Mouse (Mus musculus) thymus, adult 2 months (tissue): Measurements from ENCODE around the gene Sgcg. TPM values are rescaled to one million over a fixed set of nuclear protein-coding genes. Genes with fewer than 3 reads are reported as not detected.

Source experiments
- DNase-seq: peaks from one replicate; pipeline ENCODE4 v3.0.0; 2021
- H3K27ac ChIP-seq: fragments of 200-500 bp; 2 replicates; pipeline ENCODE4 v1.5.1; 2012; ENCODE audit warnings: low read length, control low read depth; ENCODE audit not compliant: control insufficient read depth, insufficient read depth
- H3K27me3 ChIP-seq: fragments of 200-500 bp; 2 replicates; pipeline ENCODE4 v1.6.1; 2012; ENCODE audit warnings: mild to moderate bottlenecking, low read length, moderate library complexity, mixed read lengths; ENCODE audit not compliant: control insufficient read depth, insufficient read depth
- H3K36me3 ChIP-seq: fragments of 200-500 bp; 2 replicates; pipeline ENCODE4 v1.6.1; 2012; ENCODE audit warnings: mild to moderate bottlenecking, low read length, moderate library complexity; ENCODE audit not compliant: control insufficient read depth, insufficient read depth
- H3K4me1 ChIP-seq: fragments of 200-500 bp; replicated peaks from 2 replicates; pipeline ENCODE4 v1.6.1; 2012; ENCODE audit warnings: low read length; ENCODE audit not compliant: control insufficient read depth, insufficient read depth
- H3K4me3 ChIP-seq: fragments of 200-500 bp; 2 replicates; pipeline ENCODE4 v1.5.1; 2012; ENCODE audit warnings: mild to moderate bottlenecking, low read length, control low read depth, moderate library complexity; ENCODE audit not compliant: control insufficient read depth, insufficient read depth
- CTCF ChIP-seq: fragments of 200-500 bp; IDR thresholded peaks from 2 replicates; pipeline ENCODE4 v1.5.1; 2012; ENCODE audit warnings: mild to moderate bottlenecking, control low read depth, low read length, moderate library complexity, borderline replicate concordance; ENCODE audit not compliant: control insufficient read depth, poor library complexity, insufficient read depth; ENCODE audit errors: extremely low read depth
- POLR2A ChIP-seq: fragments of 200-500 bp; IDR thresholded peaks from 2 replicates; pipeline ENCODE4 v1.6.1; 2012; ENCODE audit warnings: mild to moderate bottlenecking, low read length, control low read depth, moderate library complexity; ENCODE audit not compliant: control insufficient read depth, poor library complexity, insufficient read depth; ENCODE audit errors: extremely low read depth
- WGBS: fragments of 180-500 bp; shearing (Covaris S2); methylation state at CpG from one replicate; pipeline ENCODE4 v1.1.7; 2018; 5-methylcytosine and 5-hydroxymethylcytosine counted together
- polyA plus RNA-seq: library from polyadenylated mRNA; depleted of rRNA; stranded (reverse); fragments of >200 nt; gene quantifications from 2 replicates; pipeline ENCODE4 v1.2.3, GENCODE M21; 2012

The Sgcg gene
- polyA plus RNA-seq, 1 experiment, result 3.3 TPM

- no peak overlapping the region for H3K27ac ChIP-seq
- no peak for DNase-seq
- TF ChIP-seq POLR2A (no peak), CTCF (no peak)
- no peaks in the 10 kb centered on the region for H3K27me3 ChIP-seq
- no peaks in the 10 kb centered on the region for H3K4me1 ChIP-seq
- no peak overlapping the region for H3K4me3 ChIP-seq
- 71% methylated on average over 1 of the region's 1 CpGs for WGBS
- no peaks in the 10 kb centered on the region for H3K36me3 ChIP-seq
These were observed 32.1 kb downstream of the Sgcg start for GRCm38 (mm10) chr14:61226151-61226550.

DNA sequence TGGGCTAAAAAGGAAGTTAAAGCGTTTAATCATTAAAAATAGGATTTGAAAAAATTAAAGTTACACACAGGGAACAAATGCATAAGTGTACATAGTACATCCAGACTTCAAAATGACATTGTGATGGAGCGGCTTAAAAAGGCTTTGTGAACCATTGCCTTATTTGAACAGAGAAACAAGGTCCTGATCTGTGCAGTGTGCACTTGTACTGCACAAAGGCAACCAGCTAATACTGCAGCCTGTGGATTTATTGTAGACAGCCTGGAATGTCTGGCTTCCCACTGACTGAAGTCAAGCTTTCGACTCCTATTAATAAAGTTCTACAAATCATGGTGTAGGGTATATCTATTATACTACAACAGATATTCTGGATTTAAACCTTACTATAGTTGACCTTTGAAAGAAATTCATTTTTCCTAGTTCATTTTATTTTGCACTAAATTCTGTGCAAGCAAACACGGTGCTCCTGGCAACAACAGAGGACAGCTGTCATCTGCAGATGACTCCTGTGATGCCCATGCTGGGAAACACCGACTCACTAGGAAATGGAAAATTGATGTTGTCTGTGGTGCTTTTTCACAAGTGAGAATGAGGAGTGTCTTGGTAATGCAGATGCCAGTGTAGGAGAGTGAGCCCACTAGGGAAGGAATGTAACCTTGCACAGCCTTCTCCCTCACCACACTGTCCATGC lies 33.8 kb downstream of the Sgcg start:
- Histone ChIP-seq H3K27me3 (no peaks in the 10 kb centered on the region), H3K27ac (no peak overlapping the region), H3K4me3 (no peak overlapping the region), H3K4me1 (no peaks in the 10 kb centered on the region), H3K36me3 (no peaks in the 10 kb centered on the region)
- DNase-seq, result no peak
- no peak for TF ChIP-seq POLR2A
- no peak for TF ChIP-seq CTCF
- WGBS, result 87% methylated on average over 5 of the region's 5 CpGs

GRCm38 (mm10) chr14:61223740-61224139 lies 34.5 kb downstream of the Sgcg start:
- Histone ChIP-seq H3K4me1 (no peaks in the 10 kb centered on the region), H3K36me3 (no peaks in the 10 kb centered on the region), H3K4me3 (no peak overlapping the region), H3K27ac (no peak overlapping the region), H3K27me3 (no peaks in the 10 kb centered on the region)
- WGBS, result 86% methylated on average over 4 of the region's 4 CpGs
- TF ChIP-seq POLR2A (no peak), CTCF (no peak)
- no peak for DNase-seq

GRCm38 (mm10) chr14:61222506-61222905 lies 35.8 kb downstream of the Sgcg start:
- H3K36me3 ChIP-seq, result no peaks in the 10 kb centered on the region
- no peak for TF ChIP-seq POLR2A
- no peak for TF ChIP-seq CTCF
- WGBS, result 93% methylated on average over 6 of the region's 6 CpGs
- no peak overlapping the region for H3K4me3 ChIP-seq
- no peak for DNase-seq
- H3K27ac ChIP-seq, result no peak overlapping the region
- no peaks in the 10 kb centered on the region for H3K4me1 ChIP-seq
- H3K27me3 ChIP-seq, result no peaks in the 10 kb centered on the region

DNA sequence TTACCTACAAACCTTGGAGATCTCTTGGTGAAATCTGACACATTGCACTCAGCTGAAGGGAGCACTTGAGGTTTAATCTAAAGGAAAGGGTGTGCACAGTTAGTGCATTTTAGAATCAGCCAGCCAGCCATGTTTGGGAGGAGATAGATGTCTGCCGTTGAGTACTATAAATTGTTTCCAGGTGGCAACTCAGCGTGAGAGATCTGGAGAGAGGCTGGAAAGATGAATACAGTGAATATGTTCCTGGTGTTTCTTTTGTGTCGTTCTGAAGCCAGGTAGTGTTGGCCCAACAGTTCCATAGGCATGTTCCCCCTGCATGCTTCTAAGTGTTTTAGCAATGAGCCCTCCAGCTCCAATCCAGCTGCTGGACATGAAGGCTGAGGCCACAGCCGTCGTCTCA lies 37.1 kb downstream of the Sgcg start:
- H3K4me3 ChIP-seq, result no peak overlapping the region
- H3K36me3 ChIP-seq, result no peaks in the 10 kb centered on the region
- no peak overlapping the region for H3K27ac ChIP-seq
- DNase-seq, result no peak
- TF ChIP-seq CTCF, result no peak
- H3K4me1 ChIP-seq, result no peaks in the 10 kb centered on the region
- 95% methylated on average over 5 of the region's 5 CpGs for WGBS
- no peaks in the 10 kb centered on the region for H3K27me3 ChIP-seq

DNA sequence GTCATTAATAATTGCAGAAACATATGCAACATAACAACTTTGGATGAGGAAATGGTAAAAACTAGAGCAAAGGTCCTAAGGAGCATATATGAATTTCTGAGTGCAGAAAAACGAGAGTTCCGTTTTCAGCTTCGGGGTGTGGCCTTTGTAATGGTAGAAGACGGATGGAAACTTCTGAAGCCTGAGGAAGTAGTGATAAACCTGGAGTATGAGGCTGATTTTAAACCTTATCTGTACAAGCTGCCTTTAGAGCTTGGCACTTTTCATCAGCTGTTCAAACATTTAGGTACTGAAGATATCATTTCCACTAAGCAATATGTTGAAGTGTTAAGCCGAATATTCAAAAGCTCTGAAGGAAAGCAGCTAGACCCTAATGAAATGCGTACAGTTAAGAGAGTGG lies 46.5 kb downstream of the Sgcg start:
- H3K27ac ChIP-seq, result no peak overlapping the region
- H3K27me3 ChIP-seq, result no peaks in the 10 kb centered on the region
- no peak for TF ChIP-seq POLR2A
- no peak for TF ChIP-seq CTCF
- WGBS, result over 99% methylated on average over 6 of the region's 6 CpGs
- no peaks in the 10 kb centered on the region for H3K4me1 ChIP-seq
- DNase-seq, result no peak
- H3K4me3 ChIP-seq, result no peak overlapping the region
- no peaks in the 10 kb centered on the region for H3K36me3 ChIP-seq

GRCm38 (mm10) chr14:61210111-61210510 lies 48.2 kb downstream of the Sgcg start:
- no peak for TF ChIP-seq POLR2A
- TF ChIP-seq CTCF, result no peak
- Histone ChIP-seq H3K36me3 (peaks cover 4% of the 10 kb centered on the region; the same call in 1 of the 2 replicates), H3K27ac (no peak overlapping the region), H3K4me3 (no peak overlapping the region), H3K4me1 (no peaks in the 10 kb centered on the region), H3K27me3 (no peaks in the 10 kb centered on the region)
- 96% methylated on average over 5 of the region's 5 CpGs for WGBS
- DNase-seq, result no peak
